Mouse (Mus musculus) kidney, postnatal 36 days (tissue): ENCODE data around the gene Iglon5.
A peak's percentile ranks its signal among the peaks of the same experiment; 100 is the strongest.

Experiments used
- DNase-seq, 2 experiments: peaks; one replicate each; pipeline ENCODE4 v3.0.0; 2021 to 2022; ENCODE audit warnings: mixed read lengths in 2 of 2

The Iglon5 gene

DNA sequence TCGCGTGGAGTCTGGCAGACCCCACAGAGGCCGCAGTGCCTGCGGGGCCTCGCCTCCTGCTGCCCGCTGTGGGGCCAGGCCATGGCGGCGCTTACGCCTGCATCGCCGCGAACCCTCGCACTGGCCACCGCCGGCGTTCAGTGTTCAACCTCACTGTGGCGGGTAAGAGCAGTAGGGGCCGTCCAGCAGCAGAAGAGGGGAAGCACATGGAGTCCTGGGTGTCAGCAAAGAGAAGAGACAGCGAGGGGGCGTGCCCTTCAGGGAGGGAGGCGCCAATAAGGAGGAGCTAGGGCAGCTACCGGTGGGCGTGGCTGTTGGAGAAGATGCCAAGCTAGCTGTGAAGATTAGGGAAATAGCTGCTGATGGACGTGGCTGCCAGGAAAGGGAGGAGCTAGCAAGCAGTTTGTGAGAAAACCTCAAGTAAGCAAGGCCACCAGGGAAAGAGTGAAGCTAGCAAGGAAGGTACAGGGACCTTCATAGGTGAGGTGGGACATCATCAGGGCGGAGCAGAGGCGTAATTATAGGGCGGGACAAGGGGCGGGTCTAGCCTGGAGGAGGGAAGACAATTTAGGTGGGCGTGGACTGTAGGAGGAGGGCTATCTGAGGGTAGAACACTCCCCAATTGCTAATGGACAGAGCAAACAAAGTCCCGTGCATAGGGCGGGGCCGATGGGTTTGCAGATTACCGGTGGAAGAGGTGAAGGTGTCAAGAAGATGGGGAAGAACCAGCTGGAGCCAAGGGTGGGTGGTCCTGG is 24.4 kb downstream of the Iglon5 start:
- DNase-seq, result peak; percentile 94 to 95

DNA sequence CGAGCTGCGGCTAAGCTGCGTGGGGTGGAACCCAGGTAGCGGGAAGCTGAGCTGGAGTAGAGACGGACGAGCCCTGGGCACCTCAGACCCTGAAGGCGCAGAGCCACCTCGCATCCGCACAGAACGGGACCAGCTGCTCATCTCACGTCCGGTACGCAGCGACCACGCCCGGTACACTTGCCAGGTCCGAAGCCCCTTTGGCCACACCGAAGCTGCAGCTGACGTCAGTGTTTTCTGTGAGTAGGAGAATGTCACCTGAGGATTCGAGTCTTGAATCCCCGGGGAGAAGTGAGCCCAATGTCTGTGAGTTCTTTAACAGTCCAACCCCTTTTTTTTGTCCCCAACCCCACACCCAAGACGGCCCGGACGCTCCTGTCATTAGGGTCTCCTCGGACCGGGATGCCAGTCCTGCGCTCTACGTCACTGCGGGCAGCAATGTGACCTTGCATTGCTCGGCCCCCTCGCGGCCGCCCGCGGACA is 25.0 kb downstream of the Iglon5 start:
- DNase-seq, result peak; percentile 25 to 46

DNA sequence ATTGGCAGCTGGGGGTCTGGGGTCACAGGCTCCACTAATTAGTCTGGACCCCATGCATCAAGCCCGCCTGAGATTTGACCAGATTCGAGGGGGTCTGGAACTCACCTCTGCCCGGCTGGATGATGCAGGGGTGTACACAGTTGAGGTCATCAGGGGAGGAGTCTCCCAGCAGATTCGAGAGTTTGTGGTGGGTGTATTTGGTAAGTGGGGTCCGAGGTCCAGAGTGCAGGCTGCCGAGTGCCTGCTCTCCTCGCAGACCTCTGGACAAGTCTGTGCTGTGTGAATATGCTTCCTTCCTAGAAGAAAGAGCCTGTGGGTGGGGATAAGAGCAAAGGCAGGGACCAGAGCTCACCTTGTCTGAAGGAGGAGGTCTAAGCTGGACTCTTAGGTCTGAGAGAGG is 25.9 kb downstream of the Iglon5 start:
- peak; percentile 34 to 50 for DNase-seq

DNA sequence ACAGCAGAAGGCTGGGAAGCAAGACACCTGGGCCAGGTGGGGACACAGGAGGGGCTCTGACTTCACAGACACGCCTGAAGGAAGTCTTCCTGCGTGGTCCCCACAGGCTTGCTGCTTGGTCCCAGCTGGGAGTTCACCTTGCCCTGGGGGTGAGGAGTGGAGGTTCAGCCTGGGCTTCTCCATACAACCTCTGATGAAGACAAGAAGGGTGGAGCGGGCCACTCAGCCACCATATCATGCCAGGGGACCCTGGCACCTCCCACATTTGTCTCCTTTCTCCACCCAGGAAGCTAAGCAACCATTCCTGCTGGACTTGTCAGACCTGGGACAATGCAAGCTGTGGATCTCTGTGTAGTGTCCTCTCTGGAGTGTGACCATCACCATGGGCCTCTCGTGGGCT is 27.0 kb downstream of the Iglon5 start, which contains the start of gene Vsig10l:
Gene Vsig10l (plus strand): TSS at position 301 of the 400 bp plus-strand sequence.
- DNase-seq, result no peak

DNA sequence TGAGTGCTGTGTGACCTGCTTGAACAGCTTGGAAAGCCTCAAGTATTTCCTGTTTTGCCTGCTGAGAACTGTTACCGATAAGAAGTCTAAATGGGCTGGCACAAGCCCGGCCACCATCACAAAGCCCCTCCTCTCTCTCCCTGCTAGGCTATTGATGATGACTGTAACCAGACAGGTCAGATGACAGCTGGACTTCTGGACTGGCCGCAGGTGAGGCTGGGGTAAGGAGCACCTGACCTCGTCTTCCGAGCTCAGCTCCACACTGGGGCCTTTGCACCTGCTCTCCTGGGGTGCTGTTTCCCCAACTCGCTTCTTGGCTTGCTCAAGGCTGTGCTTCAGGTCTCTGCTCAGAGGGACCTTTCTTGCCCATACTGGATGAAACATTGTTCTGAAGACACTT is 35.5 kb downstream of the Iglon5 start:
- DNase-seq, result peak; percentile 60 to 62

DNA sequence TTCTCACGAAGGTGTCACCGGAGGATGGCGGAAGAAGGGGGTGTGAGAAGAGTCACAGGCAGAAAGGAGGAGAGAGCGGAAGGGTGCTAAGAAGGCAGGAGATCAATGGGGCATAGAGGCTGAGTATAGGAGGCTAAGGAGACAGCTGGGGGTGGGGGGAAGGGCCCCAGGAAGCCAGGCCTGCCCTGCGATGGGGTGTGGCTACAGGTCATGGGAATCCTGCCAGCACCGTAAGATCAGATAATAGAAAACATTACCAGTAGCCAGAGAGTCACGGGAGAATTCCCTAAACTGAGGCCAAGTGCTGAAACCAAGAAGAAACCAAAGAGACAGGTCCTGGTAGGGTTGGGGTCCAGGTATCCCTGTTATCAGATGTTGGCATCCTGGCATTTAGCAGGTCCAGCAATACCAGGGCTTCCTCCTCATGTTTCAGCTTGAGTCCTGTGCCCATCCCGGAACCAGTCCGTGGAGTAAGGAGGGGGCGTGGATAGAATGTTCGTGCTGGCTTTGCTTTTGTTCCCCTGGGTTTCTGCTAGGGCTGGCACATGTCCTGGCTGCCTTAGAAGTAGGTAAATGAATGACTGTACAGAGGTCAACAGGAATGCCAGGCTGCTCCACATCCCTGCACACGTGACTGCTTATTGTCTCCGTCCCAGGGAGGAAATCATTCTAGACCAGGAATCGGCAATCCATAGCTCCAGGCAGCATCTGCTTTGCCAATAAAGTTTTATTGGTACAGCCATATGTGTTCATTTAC is 36.1 kb downstream of the Iglon5 start:
- DNase-seq, result peak; percentile 75 to 87

DNA sequence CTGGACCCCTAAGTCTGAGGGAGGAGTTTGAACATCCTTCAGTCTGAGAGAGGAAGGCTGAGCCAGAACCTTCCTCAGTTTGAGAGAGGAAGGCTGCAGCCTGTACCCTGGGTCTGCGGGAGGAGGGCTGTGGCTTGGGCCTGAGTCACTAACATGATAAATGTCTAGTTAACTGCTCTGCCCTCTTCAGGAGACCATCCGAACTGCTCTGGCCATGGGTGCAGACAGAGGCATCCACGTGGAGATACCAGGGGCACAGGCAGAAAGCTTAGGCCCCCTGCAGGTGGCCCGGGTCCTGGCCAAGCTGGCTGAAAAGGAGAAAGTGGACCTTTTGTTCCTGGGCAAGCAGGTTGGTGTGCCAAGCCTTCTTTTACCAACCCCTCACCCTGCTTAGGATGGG is 37.3 kb downstream of the Iglon5 start:
- DNase-seq, result peak in 1 of 2 experiments; percentile 59

DNA sequence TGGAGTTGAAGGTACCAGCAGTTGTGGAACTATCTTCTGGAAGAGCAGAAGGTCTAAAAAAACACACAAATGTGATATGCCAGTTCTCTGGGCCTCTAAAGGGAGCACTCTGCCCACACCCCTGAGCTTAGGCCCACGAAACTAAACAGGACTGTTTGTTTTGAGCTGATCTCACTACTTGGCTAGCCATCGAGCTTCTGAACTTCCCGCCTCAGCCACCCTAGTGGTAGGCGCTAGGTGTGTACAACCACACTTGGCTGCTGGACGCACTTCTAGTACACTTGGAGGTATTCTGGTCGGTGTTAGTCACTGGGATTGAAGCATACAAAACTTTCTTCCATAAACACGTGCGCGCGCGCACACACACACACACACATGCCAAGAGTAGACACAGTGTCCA is 38.1 kb downstream of the Iglon5 start:
- DNase-seq, result no peak

DNA sequence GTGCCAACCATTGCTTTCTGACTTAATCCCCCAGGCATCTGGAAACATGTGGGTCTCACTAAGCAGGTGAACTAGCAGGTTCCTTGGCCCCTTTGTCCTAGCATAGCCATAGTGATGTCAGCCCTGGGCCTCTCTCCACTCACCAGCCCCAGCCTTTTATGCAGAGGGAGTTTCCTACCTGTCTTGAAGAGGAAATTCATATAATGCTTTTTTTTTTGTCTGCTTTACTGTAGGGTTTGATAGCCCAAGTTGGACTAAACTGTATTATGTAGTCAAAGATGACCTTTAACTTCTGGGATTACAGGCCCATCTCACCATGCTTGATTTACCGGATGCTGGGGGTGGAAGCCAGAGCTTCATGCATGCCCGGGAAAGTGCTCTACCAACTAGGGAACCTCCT is 40.1 kb downstream of the Iglon5 start:
- DNase-seq, result no peak

DNA sequence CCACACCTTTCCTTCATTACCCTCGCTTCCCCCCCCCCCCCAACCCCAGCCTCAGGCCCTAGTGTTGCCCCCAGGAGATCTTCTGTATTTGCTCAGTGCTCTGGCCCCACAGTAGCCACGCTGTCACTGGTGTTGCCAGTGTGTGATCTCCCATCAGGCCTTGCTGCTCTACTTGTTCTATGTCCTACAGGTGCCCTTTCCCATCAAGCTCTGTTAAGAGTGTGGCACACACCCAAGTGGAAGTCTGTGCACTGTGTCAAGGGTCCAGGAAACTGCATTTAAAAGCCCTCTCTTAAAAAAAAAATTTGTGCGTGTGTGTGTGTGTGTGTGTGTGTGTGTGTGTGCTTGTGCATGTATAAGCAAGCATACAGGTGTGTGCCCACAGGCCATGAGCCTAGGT is 41.6 kb downstream of the Iglon5 start:
- peak; percentile 61 to 72 for DNase-seq

DNA sequence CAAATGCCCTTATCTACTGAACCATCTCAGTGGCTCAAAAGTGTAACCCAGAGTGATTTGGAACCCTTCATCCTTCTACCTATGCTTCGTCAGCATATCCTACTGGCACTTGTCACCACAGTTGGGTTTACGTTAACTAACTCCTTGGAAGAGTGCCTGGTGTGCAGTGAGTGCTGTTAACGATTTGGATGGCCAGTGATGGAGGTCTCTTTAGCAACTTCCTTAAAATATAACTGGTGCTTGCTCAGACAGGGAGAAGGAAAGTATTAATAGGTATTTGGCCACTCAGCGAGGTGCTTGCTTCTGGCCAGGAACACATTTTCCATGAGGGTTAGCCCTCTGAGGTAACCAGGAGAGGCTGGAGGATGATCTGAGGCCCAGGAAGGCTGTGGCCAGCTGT is 42.1 kb downstream of the Iglon5 start:
- peak; percentile 70 to 89 for DNase-seq

DNA sequence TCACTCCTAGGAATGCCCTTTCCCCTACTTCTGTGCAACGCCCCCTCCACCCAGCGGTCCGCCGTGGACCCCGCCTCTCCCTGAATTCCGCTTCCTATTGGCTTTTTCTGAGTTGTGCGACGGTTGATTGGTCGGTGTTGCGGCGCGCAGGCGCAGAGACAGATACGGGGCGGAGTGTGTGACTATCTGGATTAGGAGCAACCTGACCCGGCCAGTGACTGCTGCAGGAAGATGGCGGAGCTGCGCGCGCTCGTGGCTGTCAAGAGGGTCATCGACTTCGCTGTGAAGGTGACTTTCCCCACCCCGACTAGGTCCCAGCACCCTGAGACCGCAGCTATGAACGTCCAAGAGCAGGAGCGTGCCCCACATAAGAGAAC is 46.0 kb downstream of the Iglon5 start, which contains the start of the genes Etfb and Gm45233:
Gene Etfb (plus strand): TSS at position 167 of the 377 bp plus-strand sequence.
Gene Gm45233 (plus strand): TSS at position 212 of the 377 bp plus-strand sequence.
- DNase-seq, result peak; percentile 97 to 98

DNA sequence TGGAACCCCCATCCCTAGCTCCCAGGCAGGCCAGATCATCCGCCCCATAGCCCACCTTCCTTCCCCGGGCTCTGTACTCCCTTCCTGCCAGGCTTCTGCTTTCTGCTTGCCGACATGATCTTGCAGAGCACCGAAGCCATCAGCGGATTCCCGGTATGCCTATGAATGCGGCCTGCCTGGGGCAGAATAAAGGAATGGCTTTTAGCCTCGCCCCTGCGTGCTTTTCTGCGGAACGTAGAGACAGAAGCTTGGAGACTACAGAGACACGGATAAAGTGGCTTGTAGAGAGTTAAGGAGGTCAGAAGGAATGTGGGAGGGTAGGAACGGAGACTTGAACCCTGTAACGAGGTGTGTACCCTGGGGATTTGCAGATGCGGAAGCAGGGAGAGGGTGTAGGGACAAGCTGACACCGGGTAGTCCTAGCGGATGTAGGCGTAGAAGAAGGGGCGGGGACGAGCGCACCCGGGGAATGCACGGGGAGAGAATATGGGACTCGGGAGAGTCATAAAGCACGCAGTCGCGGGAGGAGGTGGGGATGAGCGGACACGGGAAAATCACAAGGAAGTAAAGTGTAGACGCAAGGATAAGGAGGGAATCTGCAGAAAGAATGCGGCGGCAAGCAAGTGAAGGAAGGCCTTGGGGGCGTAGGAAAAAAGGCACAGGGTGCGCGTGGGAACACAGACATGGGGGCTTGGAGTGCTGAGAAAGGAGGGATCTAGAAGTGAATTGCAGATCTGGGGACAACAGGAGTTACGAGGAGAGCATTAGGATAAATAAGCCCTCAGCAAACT is 46.6 kb downstream of the Iglon5 start:
- DNase-seq, result peak; percentile 89 to 92

DNA sequence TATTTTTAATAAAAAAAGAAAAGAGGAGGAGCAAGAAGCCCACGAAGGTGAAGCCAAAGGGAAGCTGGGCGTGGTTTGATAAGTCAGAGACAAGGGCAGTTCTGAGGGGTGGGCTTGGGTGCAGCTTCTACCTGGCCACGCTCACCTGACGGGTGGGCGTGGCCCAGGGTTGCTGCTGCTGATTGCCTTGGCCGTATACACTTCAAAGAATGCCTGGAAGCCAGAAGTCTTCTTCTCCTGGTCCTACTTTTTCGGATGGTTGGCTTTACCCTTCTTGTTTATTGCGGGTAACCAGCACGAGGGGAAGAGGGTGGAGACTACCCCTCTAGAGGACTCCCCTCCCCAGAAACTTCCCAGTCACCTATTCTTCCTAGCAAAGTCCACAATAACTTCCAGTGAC is 47.2 kb downstream of the Iglon5 start:
- peak in 1 of 2 experiments; percentile 32 for DNase-seq

DNA sequence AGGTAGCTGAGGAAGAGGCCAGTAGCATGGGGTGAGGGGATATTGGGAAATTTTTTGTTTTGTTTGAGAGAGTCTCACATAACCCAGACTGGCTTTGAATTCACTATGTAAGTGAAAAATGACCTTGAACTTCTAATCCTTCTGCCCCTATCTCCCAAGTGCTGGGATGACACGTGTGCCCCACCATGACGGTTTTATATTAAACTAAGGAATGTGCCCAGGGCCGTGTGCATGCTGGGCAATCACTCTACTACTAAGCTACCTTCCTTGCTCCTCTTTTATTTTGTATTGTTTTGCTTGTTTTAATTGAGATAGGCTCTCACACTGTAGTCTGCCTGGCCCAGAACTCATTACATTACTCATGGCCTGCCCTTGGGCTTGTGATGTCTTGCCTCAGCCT is 48.8 kb downstream of the Iglon5 start:
- peak; percentile 40 to 60 for DNase-seq

DNA sequence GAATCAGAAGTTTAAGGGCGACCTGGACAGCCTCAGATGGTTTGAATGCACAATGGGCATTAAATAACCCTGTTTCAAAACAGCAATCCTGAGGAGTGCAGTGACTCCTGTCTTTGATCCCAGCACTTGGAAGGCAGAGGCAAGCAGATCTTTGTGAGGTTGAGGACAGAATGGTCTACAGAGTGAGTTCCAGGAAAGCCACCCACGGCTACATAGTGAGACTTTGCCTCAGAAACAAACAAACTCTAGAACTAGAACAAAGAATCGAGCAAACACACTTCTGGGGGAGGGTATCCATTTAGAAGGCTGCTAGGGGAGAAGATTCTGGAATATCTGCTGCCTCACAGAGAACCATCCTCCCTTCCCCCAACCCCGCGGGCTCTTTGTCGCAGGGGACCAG is 49.4 kb downstream of the Iglon5 start, which contains the start of gene Cldnd2:
Gene Cldnd2 (plus strand): TSS at position 301 of the 400 bp plus-strand sequence.
- DNase-seq, result no peak

DNA sequence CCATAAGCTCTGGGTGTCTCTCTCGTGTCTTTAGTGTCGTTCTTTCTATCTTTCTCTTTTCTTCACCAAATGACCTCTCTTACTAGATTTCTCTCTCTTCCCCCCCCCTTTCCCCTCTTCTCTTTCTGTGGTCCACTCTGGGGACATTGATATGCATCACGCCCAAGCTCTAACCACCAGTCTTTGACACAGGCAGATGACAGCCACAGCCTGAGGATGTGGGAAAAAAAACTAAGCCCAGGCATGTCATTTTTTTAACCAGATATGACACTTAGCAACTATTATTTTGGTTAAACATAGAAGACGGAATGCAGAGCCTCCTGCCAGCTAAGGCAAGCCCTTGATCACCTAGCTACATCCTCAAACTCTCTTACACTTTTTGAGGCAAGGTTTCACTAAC is 51.3 kb downstream of the Iglon5 start:
- no peak for DNase-seq

DNA sequence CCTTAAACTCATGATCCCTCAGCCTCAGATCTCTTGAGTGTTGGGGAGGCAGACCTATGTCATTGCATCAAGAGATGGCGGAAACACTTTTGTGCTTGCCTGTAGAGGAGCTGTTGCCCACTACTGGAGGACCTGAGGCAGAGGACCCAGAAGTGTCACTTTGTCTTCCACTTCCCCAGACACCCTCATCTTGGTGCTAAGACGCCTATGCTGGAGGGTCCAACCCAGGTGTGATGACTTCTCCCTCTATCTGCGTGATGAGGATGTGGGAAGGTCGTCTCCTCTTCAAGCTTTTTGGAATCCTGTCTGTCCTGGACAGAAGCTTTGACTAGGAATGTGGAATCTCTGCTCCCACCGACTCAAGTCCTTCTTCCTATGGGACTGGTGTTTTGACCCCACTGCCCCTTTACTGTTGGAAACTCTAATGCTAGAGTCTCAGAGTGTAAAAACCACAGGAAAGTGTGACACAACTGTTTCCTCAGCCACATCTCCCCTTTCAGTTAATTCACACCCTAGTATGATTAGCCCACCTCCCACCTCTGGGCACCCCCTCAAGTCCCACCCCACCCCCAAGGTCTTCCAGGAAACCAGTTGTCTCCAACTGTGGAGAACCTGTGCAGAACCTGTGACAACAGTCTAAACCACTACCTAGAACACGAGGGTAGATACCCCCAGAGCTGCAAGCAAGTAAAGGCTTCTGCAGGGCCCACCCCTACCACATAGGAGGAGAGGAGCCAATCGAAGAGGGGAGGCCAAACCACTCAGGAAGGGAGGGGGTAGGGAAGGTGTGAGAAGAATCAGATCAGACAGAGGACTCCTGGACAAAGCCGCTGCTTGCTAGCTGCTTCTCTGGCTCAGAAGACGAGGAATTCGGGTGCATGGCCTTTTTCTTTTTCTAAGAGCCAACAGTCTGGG is 53.3 kb downstream of the Iglon5 start, which contains the start of gene Nkg7:
Gene Nkg7 (plus strand): TSS at position 733 of the 915 bp plus-strand sequence.
- DNase-seq, result no peak

DNA sequence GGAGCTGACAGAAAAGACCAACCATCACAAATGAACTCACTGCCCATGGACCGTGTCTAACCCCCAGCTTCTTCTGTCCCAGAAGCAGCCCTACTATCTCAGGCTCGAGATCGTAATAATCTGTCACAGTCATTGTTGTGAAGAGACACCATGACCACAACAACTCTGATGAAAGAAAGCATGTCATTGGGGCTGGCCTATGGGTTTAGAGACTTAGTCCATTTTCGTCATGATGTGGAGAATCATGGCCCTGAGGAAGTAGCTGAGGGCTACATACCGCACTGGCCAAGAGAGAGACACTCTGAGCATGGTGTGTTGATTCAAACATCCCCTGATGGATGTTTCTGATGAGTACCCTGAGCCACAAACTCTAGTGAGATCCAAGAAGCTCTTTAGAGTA is 55.2 kb downstream of the Iglon5 start:
- DNase-seq, result no peak

DNA sequence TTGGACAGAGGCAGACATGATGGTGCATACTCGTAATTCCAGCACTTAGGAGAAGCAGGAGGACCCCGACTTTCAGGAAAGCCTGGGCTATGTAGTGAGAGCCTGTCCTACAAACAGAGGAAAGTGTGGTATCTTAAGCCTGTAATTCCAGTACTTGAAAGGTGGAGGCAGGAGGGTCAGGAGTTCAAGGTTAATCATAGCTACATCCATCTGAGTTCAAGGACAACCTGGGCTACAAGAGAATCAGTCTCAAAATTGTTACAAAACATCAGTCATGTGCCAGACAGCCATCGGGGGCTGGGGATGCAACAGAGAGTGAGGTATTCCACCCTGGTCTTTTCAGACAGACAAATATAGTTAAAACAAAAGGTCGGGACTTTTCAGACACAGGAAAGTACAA is 57.0 kb downstream of the Iglon5 start:
- DNase-seq, result no peak

DNA sequence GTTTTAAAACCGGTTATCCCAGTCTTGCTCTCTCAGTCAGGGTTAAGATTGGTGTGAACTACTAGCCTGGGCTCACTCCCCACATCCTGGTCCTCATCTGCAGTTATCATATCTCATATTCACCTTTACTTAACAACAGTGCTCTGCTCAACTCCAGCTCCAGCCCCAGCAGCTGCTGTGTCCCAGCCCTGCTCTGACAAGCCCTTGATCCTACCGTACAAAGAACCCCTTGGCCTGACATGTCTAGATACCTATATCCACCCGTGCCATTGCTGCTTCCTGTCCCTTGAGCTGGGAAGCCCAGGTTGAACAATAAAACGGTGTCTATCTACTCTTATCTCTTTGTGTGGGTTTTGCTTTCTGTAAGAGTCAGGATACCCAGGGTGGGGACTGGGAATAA is 60.4 kb downstream of the Iglon5 start:
- DNase-seq, result no peak

DNA sequence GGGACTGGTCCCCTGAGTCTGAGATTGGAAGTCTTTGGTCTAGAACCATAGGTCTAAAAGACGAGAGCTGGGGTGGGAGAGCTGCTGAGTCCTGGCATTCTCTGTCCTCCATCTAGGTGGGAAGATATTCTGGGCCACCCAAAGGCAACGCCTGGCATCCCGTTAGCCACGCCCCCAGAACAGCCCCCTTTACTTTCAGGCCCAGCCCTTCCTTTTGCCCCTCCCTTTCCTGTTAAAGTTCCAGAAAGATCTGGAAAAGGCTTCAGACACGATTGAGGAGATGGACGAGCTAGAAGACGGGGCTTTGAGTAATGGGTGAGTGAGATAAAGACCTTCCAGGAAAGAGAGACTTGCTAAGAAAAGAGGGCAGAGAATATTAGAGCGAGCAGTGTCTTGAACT is 62.5 kb downstream of the Iglon5 start, which contains the start of gene Lim2:
Gene Lim2 (plus strand): TSS at position 265 of the 400 bp plus-strand sequence.
- no peak for DNase-seq
